In genomic region chr9:113742361-113742794, GRCm38 (mm10) we compare ENCODE assay signal across 8 mouse cellular contexts. TPM values are rescaled to one million over a fixed set of nuclear protein-coding genes. Genes with fewer than 3 reads are reported as not detected.
A peak's percentile ranks its signal among the peaks of the same experiment; 100 is the strongest.
DNase-seq lines count a peak whose midpoint lies in the region; ATAC-seq and TF ChIP-seq lines count a peak whose summit lies in the region.

No protein-coding gene starts in this region.

- H3K4me2 ChIP-seq in forebrain, embryonic 11.5 days (ENCODE audit: low read depth, low read length, severe bottlenecking) = peak overlapping the region; percentile 92
- H3K4me2 ChIP-seq in hindbrain, postnatal 0 days (ENCODE audit: low read depth, low read length) = peak overlapping the region; percentile 99
- H3K4me2 ChIP-seq in midbrain, embryonic 13.5 days (replicated peaks) = peak overlapping the region; percentile 81

- peak overlapping the region; percentile 85 for H3K9ac ChIP-seq in forebrain, embryonic 11.5 days (ENCODE audit: low read length)
- H3K9ac ChIP-seq in hindbrain, postnatal 0 days (replicated peaks; ENCODE audit: low read length) = peak overlapping the region; percentile 48; the same call in 1 of the 2 replicates
- peak overlapping the region; percentile 78 for H3K9ac ChIP-seq in midbrain, embryonic 13.5 days (replicated peaks)

- intact Hi-C loops in heart, postnatal 25 days (cut with DNase I) = loop anchor here (2.0 to 10.0 kb wide), 4 partner anchors 50 to 372 kb away; no protein-coding TSS in a partner anchor
- intact Hi-C loops in left cerebral cortex, postnatal 36 days (cut with DNase I) = loop anchor here (5.0 to 10.0 kb wide), 4 partner anchors 50 to 162 kb away; no protein-coding TSS in a partner anchor

- DNase-seq in heart, adult 11 months = peak; percentile 86
- DNase-seq in heart, postnatal 25 days (ENCODE audit: low spot score) = no peak
- no peak for DNase-seq in forebrain, embryonic 11.5 days (ENCODE audit: low spot score)
- peak; percentile 79 for DNase-seq in hindbrain, postnatal 0 days (ENCODE audit: low spot score)
- peak; percentile 11 to 16 for DNase-seq in left cerebral cortex, postnatal 36 days (ENCODE audit: low spot score in 2 of 2)
- no peak for DNase-seq in ovary, postnatal 14 days (ENCODE audit: low spot score)

- H3K4me1 ChIP-seq in brown adipose tissue, adult 24 weeks (ENCODE audit: control insufficient read depth, insufficient read depth, insufficient read length, low read length) = peaks cover 2% of the 10 kb centered on the region; the same call in 1 of the 2 replicates
- H3K4me1 ChIP-seq in forebrain, embryonic 11.5 days (replicated peaks; ENCODE audit: control insufficient read depth, insufficient read depth, low read length) = no peaks in the 10 kb centered on the region; the same call in 1 of the 2 replicates
- 0 out of 2 replicates have a peak, but pooled peaks cover 5% of the 10 kb centered on the region for H3K4me1 ChIP-seq in hindbrain, postnatal 0 days (ENCODE audit: insufficient read depth, low read length)
- peaks cover 22% of the 10 kb centered on the region for H3K4me1 ChIP-seq in midbrain, embryonic 13.5 days (replicated peaks)

- no peak overlapping the region for H3K27ac ChIP-seq in brown adipose tissue, adult 24 weeks (replicated peaks; ENCODE audit: low read depth, low read length)
- H3K27ac ChIP-seq in forebrain, embryonic 11.5 days (ENCODE audit: low read depth, low read length) = no peak overlapping the region
- no peak overlapping the region for H3K27ac ChIP-seq in hindbrain, postnatal 0 days
- no peak overlapping the region for H3K27ac ChIP-seq in midbrain, embryonic 13.5 days

- WGBS in forebrain, embryonic 11.5 days = 7% methylated on average over 17 of the region's 17 CpGs
- WGBS in hindbrain, postnatal 0 days = 4% methylated on average over 17 of the region's 17 CpGs
- 3% methylated on average over 17 of the region's 17 CpGs for WGBS in midbrain, embryonic 13.5 days

- peak overlapping the region; percentile 94 for H3K4me3 ChIP-seq in brown adipose tissue, adult 24 weeks (ENCODE audit: insufficient read depth, low read depth, low read length)
- peak overlapping the region; percentile 94 for H3K4me3 ChIP-seq in forebrain, embryonic 11.5 days (ENCODE audit: low read depth, low read length)
- H3K4me3 ChIP-seq in hindbrain, postnatal 0 days (ENCODE audit: low read length) = peak overlapping the region; percentile 60
- peak overlapping the region; percentile 94 for H3K4me3 ChIP-seq in midbrain, embryonic 13.5 days (replicated peaks)

- peak; percentile 69 for TF ChIP-seq CTCF in hindbrain, postnatal 0 days (IDR thresholded peaks at IDR 0.05; ENCODE audit: low read depth)

- no peaks in the 10 kb centered on the region for H3K36me3 ChIP-seq in forebrain, embryonic 11.5 days (ENCODE audit: control insufficient read depth, insufficient read depth, low read length)
- no peaks in the 10 kb centered on the region for H3K36me3 ChIP-seq in hindbrain, postnatal 0 days (ENCODE audit: insufficient read depth, low read length)
- no peaks in the 10 kb centered on the region for H3K36me3 ChIP-seq in midbrain, embryonic 13.5 days

- ATAC-seq in forebrain, embryonic 11.5 days (replicated peaks; ENCODE audit: low FRiP score) = no peak
- no peak for ATAC-seq in hindbrain, postnatal 0 days
- no peak for ATAC-seq in midbrain, embryonic 13.5 days

- H3K27me3 ChIP-seq in forebrain, embryonic 11.5 days (ENCODE audit: control insufficient read depth, insufficient read depth, low read length) = no peaks in the 10 kb centered on the region
- H3K27me3 ChIP-seq in hindbrain, postnatal 0 days (ENCODE audit: insufficient read depth, low read length) = no peaks in the 10 kb centered on the region
- H3K27me3 ChIP-seq in midbrain, embryonic 13.5 days = no peaks in the 10 kb centered on the region

- no peaks in the 10 kb centered on the region for H3K9me3 ChIP-seq in forebrain, embryonic 11.5 days (ENCODE audit: control insufficient read depth, low read length)
- H3K9me3 ChIP-seq in hindbrain, postnatal 0 days (ENCODE audit: low read length) = no peaks in the 10 kb centered on the region
- H3K9me3 ChIP-seq in midbrain, embryonic 13.5 days = no peaks in the 10 kb centered on the region

RNA-seq across cellular contexts. Expression of gene Clasp2, which starts 1.1 kb away (rescaled TPM):
- total RNA-seq in heart, postnatal 25 days (2021) = 10 to 100 TPM; 48.0 to 57.5 TPM
- 23.1 and 24.5 TPM in 2 replicates for polyA plus RNA-seq in brown adipose tissue, adult 24 weeks (2012; ENCODE audit: insufficient read depth, insufficient read length, missing spikeins)
- 53.7 and 59.2 TPM in 2 replicates for polyA plus RNA-seq in forebrain, embryonic 11.5 days (2014; fragmentation: Nextera tagmentation; extraction: Ambion mirVana)
- total RNA-seq in hindbrain, postnatal 0 days (2014; rRNA removed) = 242 and 250 TPM in 2 replicates
- 107 and 108 TPM in 2 replicates for polyA plus RNA-seq in hindbrain, postnatal 0 days (2015; fragmentation: Nextera tagmentation; extraction: Ambion mirVana)
- 100 to 1,000 TPM; 226 to 229 TPM for total RNA-seq in left cerebral cortex, postnatal 36 days (2021)
- 108 and 113 TPM in 2 replicates for polyA plus RNA-seq in midbrain, embryonic 13.5 days (2015; fragmentation: Nextera tagmentation; extraction: Ambion mirVana)

RNA-seq across cellular contexts. Expression of gene Pdcd6ip, which starts 34.3 kb away (rescaled TPM):
- total RNA-seq in heart, postnatal 25 days (2021) = 10 to 100 TPM; 61.5 to 66.9 TPM
- polyA plus RNA-seq in brown adipose tissue, adult 24 weeks (2012; ENCODE audit: insufficient read depth, insufficient read length, missing spikeins) = 43.4 and 57.6 TPM in 2 replicates
- polyA plus RNA-seq in forebrain, embryonic 11.5 days (2014; fragmentation: Nextera tagmentation; extraction: Ambion mirVana) = 56.7 and 66.7 TPM in 2 replicates
- total RNA-seq in hindbrain, postnatal 0 days (2014; rRNA removed) = 21.2 and 33.0 TPM in 2 replicates
- 28.7 and 30.6 TPM in 2 replicates for polyA plus RNA-seq in hindbrain, postnatal 0 days (2015; fragmentation: Nextera tagmentation; extraction: Ambion mirVana)
- 10 to 100 TPM; 56.3 to 76.6 TPM for total RNA-seq in left cerebral cortex, postnatal 36 days (2021)
- 39.7 and 42.8 TPM in 2 replicates for polyA plus RNA-seq in midbrain, embryonic 13.5 days (2015; fragmentation: Nextera tagmentation; extraction: Ambion mirVana)

Comparison
In these comparisons a context has a peak if more than half of its experiments do, and no peak if none do; other contexts are left out.
1. DNase-seq: peak in heart, adult 11 months (single experiment), hindbrain, postnatal 0 days (single experiment) and left cerebral cortex, postnatal 36 days (2 of 2); none in heart, postnatal 25 days (single experiment), forebrain, embryonic 11.5 days (single experiment) and ovary, postnatal 14 days (single experiment).
2. Peak in every context shown above with its lines, with median percentiles within 50 percentile points of each other: H3K4me3 ChIP-seq, H3K4me2 ChIP-seq and H3K9ac ChIP-seq.